Mouse (Mus musculus) left cerebral cortex, adult 2 months (tissue): ENCODE measurements at regions not wholly inside any gene's neighbourhood (a gene's known extent, or its start where the extent isn't known, plus 50 kb on each side); places are given as distances from the start of the nearest gene placed in this dataset.

ENCODE experiments used
- DNase-seq, 2 experiments: peaks; one replicate each; pipeline ENCODE4 v3.0.0; 2021 to 2022; ENCODE audit warnings: low spot score in 2 of 2, mixed read lengths in 1 of 2; ENCODE audit errors: extremely low spot score in 1 of 2
- H3K27ac ChIP-seq: fragments of 200-600 bp; 2 replicates; pipeline ENCODE4 v1.8.1; 2022
- H3K4me3 ChIP-seq: fragments of 200-600 bp; 2 replicates; pipeline ENCODE4 v1.8.1; 2022
- CTCF ChIP-seq: fragments of 200-600 bp; IDR thresholded peaks from 2 replicates; pipeline ENCODE4 v1.8.1; 2022; ENCODE audit warnings: antibody characterized with exemption, mild to moderate bottlenecking, moderate library complexity
- intact Hi-C: fragments of 180-260 bp; cut with DNase I; formaldehyde crosslinking; loops from one replicate; pipeline ENCODE4 v1.15.1; 2025
- microRNA-seq, 2 experiments: library from miRNA; unstranded; fragments of <30 nt; microRNA quantifications; one replicate each; pipeline ENCODE4 v1.2.0; 2021

DNA sequence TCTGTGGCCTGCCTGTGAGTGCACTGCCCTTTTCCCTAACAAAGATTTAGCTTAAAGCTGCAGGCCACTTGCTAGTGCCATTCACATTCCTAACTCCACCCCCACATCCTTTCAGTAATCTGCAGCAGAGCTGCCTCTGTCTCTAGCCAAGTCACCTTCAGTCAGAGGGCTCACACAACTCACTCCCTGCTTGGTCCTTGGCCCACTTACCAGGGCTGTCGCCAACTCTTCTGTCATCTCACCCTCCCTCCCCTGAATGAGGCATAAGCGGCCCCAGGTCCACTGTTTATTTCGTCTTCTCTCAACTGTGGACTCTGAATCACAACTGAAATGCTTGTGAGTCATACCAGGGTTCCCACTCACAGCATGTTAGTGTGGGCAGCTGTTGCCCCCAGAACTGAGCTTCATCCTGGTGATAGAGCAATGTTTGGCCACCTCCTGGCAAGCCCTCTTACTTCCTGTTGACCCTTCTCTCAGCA is 85.5 kb upstream of the Nrp1 start:
- no peak for TF ChIP-seq CTCF
- intact Hi-C loops: loop anchor here (2.0 to 5.0 kb wide), 4 partner anchors 84 to 566 kb away; partner anchors contain the start of gene Nrp1
- Histone ChIP-seq H3K27ac (no peak overlapping the region), H3K4me3 (no peak overlapping the region)
- peak; percentile 11 to 45 for DNase-seq

DNA sequence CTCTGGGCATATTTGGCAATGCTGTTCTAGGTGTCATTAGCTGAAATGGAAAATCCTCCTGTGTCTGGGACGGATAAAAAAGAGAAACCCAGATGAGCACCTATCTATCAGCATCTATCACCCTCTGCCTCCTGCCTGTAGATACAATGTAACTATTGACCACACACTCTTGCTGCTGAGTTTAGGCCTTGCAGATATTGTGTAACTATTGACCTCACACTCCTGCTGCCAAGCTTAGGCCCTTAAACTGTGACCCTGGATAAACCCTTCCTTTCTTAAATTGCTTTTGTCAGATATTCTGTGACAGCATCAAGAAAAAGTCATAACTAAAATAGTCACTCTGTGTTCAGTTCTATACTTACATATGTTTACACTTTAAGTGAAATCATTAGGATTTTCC is 81.9 kb upstream of the Nrp1 start:
- no peak for TF ChIP-seq CTCF
- intact Hi-C loops: no loop called here
- Histone ChIP-seq H3K27ac (no peak overlapping the region), H3K4me3 (no peak overlapping the region)
- no peak for DNase-seq

DNA sequence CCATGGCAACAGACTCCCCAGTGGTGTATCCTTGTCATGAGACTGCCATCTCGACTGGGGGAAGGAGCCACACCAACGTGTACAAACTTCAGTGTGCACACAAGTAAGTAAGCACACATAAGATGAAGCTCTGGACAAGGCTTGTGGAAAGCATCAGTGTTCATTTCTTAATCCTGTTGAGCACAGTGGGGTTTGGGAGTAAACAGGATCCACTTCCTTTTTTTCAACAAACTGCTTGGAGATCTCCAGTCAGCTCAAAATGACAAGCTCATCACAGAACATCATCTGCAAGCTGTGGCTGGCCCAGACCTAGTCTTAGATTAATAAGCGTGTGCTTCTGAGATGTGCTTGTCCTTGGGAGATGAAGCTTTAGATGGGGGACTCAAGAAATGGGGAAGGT is 75.6 kb upstream of the Nrp1 start:
- DNase-seq: no peak
- intact Hi-C loops: no loop called here

DNA sequence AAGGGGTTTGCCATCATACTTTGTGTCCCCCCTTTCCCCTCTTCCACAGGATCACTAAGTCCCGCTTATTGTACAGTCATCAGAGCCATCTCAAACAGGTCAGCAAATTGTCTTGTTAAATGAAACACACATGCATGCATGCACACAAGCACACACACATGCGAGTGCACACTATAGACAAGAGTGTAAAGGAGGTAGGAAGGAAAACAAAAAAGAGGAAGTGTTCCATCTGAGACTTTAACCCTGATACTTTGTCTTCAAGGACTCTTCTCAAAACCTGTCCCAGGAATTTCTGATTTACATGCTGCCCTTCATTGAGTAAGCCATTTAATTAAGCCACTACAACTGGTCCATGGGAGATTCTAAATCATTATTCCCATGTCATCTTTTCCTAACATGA is 75.0 kb upstream of the Nrp1 start:
- intact Hi-C loops: no loop called here
- TF ChIP-seq CTCF: no peak
- no peak overlapping the region for H3K4me3 ChIP-seq
- no peak for DNase-seq
- H3K27ac ChIP-seq: no peak overlapping the region

More for the DNA sequence above, 75.6 kb upstream of the Nrp1 start:
- no peak for TF ChIP-seq CTCF
- Histone ChIP-seq H3K27ac (no peak overlapping the region), H3K4me3 (no peak overlapping the region)

DNA sequence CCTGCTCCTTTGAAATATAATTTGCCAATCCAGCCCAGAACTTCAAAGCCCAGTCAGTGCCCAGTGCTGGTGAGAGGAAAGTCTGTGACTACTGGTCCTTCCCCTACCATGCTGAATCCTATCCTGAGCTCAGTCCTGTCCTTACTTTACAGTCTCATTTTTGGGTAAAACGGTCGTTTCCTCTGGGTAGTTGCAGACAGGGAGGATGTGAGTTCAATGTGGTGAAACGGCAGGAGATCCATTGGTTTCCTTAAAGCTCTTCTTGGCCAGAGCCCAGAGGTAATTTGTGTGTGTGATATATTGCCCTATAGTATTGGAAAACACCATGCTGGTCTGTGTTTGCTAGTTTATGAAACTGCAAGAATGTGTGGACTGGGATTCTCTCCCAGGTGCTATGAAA is 73.6 kb upstream of the Nrp1 start:
- no peak for TF ChIP-seq CTCF
- H3K4me3 ChIP-seq: no peak overlapping the region
- H3K27ac ChIP-seq: no peak overlapping the region
- intact Hi-C loops: no loop called here
- DNase-seq: no peak

DNA sequence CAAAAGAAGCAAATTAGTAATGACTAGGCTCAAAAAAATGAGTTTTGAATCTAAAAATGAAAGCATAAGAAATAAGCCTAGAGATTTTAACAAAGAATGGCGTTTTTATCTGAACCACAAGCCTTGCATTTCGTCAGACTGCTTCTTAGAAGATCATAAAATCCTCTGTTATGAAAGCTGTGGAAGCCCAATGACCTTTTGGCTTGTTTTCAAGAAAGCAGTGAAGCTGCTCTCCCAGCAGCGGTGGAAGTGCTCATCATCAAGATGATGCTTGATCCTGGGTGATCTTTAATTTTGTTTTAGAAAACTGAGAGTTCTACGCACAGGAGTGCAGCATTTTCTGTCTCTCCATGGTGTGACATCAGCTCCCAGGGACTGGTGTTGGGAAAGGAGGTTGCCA is 68.3 kb upstream of the Nrp1 start:
- intact Hi-C loops: no loop called here

DNA sequence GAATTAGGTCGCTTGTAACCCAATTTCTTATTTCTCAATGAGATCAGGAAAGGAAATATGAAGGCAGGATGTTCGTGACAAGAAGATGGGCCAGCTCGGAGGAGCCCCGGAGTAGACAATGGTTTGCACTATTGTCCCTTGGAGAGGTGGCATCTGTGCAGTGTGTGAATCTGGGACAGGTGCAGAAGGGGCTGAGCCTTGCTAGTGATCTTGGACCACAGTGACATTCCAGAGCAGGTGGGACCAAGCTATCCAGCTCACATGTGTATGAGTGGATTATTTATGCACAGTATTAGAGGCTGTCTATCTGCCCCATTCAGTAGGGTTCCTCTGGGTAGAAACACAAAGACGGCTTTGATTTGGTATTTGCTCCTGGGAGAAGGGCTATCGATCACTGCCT is 66.0 kb upstream of the Nrp1 start:
- no peak for DNase-seq
- Histone ChIP-seq H3K4me3 (no peak overlapping the region), H3K27ac (no peak overlapping the region)
- no peak for TF ChIP-seq CTCF
- intact Hi-C loops: no loop called here

More for the DNA sequence above, 68.3 kb upstream of the Nrp1 start:
- no peak overlapping the region for H3K4me3 ChIP-seq
- no peak for TF ChIP-seq CTCF
- no peak overlapping the region for H3K27ac ChIP-seq
- DNase-seq: no peak

DNA sequence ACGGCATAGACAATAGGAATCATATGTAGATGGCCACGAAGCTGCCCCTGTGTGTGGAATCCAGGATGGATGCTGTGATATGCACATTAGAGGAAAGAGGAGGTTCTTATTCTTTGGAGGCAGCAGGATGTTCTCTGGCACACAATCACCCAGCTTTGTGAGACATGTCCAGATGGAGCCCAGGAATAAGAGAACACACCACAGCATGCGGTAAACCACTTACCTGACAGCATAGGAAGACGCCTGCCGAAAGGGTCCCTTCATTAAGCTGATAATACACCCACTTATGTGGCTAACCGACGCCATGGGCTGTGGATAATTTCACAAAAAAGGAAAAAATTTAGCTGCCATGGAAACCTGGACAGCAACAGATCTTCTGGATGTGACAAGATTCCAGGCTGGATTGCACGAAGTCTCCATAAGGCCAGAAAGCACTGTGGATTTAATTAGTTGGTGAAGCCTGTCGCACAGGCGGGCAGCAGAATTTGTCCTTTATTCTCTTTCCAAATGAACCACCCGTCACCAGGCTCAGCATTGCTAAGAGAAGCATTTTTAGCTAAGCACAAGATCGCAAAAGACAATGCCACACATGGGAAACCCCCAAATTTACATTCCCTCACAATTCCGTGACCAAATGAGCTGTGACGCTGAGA is 61.5 kb upstream of the Nrp1 start:
- no peak for TF ChIP-seq CTCF
- intact Hi-C loops: loop anchor here (5.0 kb wide), 1 partner anchor 130 kb away; no protein-coding TSS in a partner anchor
- H3K4me3 ChIP-seq: no peak overlapping the region
- DNase-seq: peak; percentile 13 to 29
- peak overlapping the region; percentile 38; the same call in 1 of the 2 replicates for H3K27ac ChIP-seq

DNA sequence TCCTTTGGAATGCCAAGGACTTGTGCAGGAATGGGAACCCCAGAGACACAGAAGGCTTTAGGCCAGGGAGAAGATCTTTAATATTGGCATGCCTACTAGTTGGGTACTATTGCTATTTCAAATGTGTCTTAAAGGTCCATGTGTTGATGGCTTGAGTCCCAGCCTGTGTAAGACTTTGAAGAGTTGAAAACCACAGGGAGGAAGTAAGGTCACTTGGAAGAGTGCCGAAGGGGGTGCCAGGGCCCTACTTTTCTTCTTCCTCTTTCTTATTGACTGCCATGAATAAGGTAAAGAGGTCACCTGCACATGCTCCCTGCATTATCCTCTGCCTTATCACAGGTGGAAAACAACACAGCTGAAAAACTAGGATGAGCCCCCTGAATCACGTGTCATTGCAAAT is 56.1 kb upstream of the Nrp1 start:
- no peak overlapping the region for H3K4me3 ChIP-seq
- no peak for DNase-seq
- no peak for TF ChIP-seq CTCF

More for the DNA sequence above, 56.1 kb upstream of the Nrp1 start:
- intact Hi-C loops: no loop called here
- no peak overlapping the region for H3K27ac ChIP-seq

Small RNA genes in the stretch of these regions (microRNA-seq; reads per million reads assigned to microRNA genes)
- gene Mir21c: 0 reads per million in 2 experiments
